Mouse (Mus musculus): ENCODE measurements around the gene Cox8c. TPM values are rescaled to one million over a fixed set of nuclear protein-coding genes. Genes with fewer than 3 reads are reported as not detected.

The Cox8c gene
- not detected in 2 replicates for total RNA-seq (2014; rRNA removed)
- not detected in 2 replicates for polyA plus RNA-seq (2015; fragmentation: Nextera tagmentation; extraction: Ambion mirVana)

GRCm38 (mm10) chr12:102899091-102899490, at the start of gene Cox8c:
TSS of gene Cox8c (plus strand) at chr12:102899316.
- Histone ChIP-seq H3K36me3 (ENCODE audit: insufficient read depth, low read length) (no peaks in the 10 kb centered on the region), H3K4me1 (ENCODE audit: insufficient read depth, low read length) (no peaks in the 10 kb centered on the region), H3K4me2 (ENCODE audit: low read depth, low read length, poor library complexity, severe bottlenecking) (no peak within 1 kb of the TSS), H3K9ac (replicated peaks; ENCODE audit: low read length, poor library complexity, severe bottlenecking) (no peak within 1 kb of the TSS), H3K9me3 (ENCODE audit: low read length) (no peaks in the 10 kb centered on the region), H3K27ac (ENCODE audit: low read depth, low read length) (no peak within 1 kb of the TSS), H3K4me3 (ENCODE audit: low read depth, low read length) (no peak within 1 kb of the TSS), H3K27me3 (ENCODE audit: insufficient read depth, low read length) (no peaks in the 10 kb centered on the region)
- no peak for ATAC-seq (ENCODE audit: low FRiP score)
- TF ChIP-seq CTCF (IDR thresholded peaks at IDR 0.05) = no peak
- 94% methylated on average over 17 of the region's 17 CpGs for WGBS
- no peak for DNase-seq (ENCODE audit: low spot score)

DNA sequence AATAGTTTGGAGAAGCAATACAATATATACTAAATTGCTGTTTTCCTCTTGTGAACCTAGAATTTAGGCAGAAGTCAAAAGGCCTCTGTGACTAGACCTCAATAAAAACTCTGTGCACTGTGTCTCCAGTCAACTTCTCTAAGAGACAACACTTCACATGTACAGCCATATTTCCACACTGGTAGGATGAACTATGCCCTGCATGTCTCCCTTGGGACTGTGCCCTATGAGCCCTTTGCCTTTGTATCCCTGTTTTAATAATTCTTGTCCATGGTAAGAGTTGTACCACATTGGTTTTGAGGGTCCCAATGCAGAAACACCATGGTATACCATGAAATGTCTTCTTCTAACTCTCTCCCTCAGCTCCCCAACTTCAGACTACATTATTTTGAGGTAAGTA, 38.3 kb upstream of the Cox8c start:
- Histone ChIP-seq H3K27me3 (ENCODE audit: insufficient read depth, low read length) (no peaks in the 10 kb centered on the region), H3K4me2 (ENCODE audit: low read depth, low read length, poor library complexity, severe bottlenecking) (no peak overlapping the region), H3K9me3 (ENCODE audit: low read length) (no peaks in the 10 kb centered on the region), H3K9ac (replicated peaks; ENCODE audit: low read length, poor library complexity, severe bottlenecking) (no peak overlapping the region), H3K4me3 (ENCODE audit: low read depth, low read length) (no peak overlapping the region), H3K4me1 (ENCODE audit: insufficient read depth, low read length) (no peaks in the 10 kb centered on the region), H3K27ac (ENCODE audit: low read depth, low read length) (no peak overlapping the region), H3K36me3 (ENCODE audit: insufficient read depth, low read length) (no peaks in the 10 kb centered on the region)
- ATAC-seq (ENCODE audit: low FRiP score) (no peak), DNase-seq (ENCODE audit: low spot score) (no peak)
- no peak for TF ChIP-seq CTCF (IDR thresholded peaks at IDR 0.05)

GRCm38 (mm10) chr12:102869802-102870201, 29.3 kb upstream of the Cox8c start:
- no peak overlapping the region for H3K4me3 ChIP-seq (ENCODE audit: low read depth, low read length)
- 94% methylated on average over 2 of the region's 2 CpGs for WGBS
- H3K27ac ChIP-seq (ENCODE audit: low read depth, low read length) = no peak overlapping the region
- ATAC-seq (ENCODE audit: low FRiP score) = no peak
- H3K4me1 ChIP-seq (ENCODE audit: insufficient read depth, low read length) = no peaks in the 10 kb centered on the region
- DNase-seq (ENCODE audit: low spot score) = no peak
- TF ChIP-seq CTCF (IDR thresholded peaks at IDR 0.05) = no peak
- no peaks in the 10 kb centered on the region for H3K27me3 ChIP-seq (ENCODE audit: insufficient read depth, low read length)
- H3K9ac ChIP-seq (replicated peaks; ENCODE audit: low read length, poor library complexity, severe bottlenecking) = no peak overlapping the region
- no peaks in the 10 kb centered on the region for H3K9me3 ChIP-seq (ENCODE audit: low read length)
- H3K36me3 ChIP-seq (ENCODE audit: insufficient read depth, low read length) = no peaks in the 10 kb centered on the region
- H3K4me2 ChIP-seq (ENCODE audit: low read depth, low read length, poor library complexity, severe bottlenecking) = no peak overlapping the region

GRCm38 (mm10) chr12:102870527-102870926, 28.6 kb upstream of the Cox8c start:
- no peak overlapping the region for H3K27ac ChIP-seq (ENCODE audit: low read depth, low read length)
- no peak for TF ChIP-seq CTCF (IDR thresholded peaks at IDR 0.05)
- H3K9ac ChIP-seq (replicated peaks; ENCODE audit: low read length, poor library complexity, severe bottlenecking) = no peak overlapping the region
- H3K4me2 ChIP-seq (ENCODE audit: low read depth, low read length, poor library complexity, severe bottlenecking) = no peak overlapping the region
- no peaks in the 10 kb centered on the region for H3K9me3 ChIP-seq (ENCODE audit: low read length)
- no peak for DNase-seq (ENCODE audit: low spot score)
- no peaks in the 10 kb centered on the region for H3K36me3 ChIP-seq (ENCODE audit: insufficient read depth, low read length)
- 90% methylated on average over 1 of the region's 1 CpGs for WGBS
- no peak overlapping the region for H3K4me3 ChIP-seq (ENCODE audit: low read depth, low read length)
- no peak for ATAC-seq (ENCODE audit: low FRiP score)
- no peaks in the 10 kb centered on the region for H3K27me3 ChIP-seq (ENCODE audit: insufficient read depth, low read length)
- H3K4me1 ChIP-seq (ENCODE audit: insufficient read depth, low read length) = no peaks in the 10 kb centered on the region

DNA sequence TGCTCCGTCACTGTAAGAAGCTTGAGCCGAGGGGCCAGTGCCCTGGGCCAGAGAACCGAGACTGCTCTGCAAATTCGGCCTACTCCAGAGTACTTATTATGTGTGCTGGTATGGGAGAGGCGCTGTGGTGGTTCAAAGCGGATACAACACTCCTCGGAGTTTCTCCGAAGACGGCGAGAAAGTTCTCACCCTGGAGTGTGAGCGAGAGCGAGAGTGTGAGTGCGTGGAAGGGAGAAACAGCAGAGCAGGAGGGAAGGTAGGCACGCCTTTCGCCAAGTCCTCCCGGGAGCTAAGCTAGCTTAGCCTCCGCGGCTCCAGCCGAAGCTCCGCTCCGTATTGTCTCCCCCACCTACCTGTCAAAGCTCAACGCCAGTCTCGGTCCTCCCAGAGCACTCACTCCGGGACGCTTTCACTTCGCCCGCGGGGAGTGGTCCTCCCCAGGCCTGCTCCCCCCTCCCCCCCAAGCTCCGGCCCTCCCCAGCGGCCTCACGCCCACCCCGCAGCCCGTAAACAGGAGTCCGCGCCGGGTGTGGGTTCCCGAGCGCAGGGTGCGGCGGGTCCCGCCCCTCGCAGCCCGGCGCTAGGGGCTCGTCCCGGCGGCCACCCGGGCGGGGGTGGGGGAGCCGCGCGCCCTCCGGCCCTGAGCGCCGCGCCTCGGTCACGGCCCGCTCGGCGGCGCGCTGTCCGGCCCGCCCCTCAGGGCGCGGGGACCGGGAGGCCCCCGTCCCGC, 21.6 kb upstream of the Cox8c start:
- Histone ChIP-seq H3K27me3 (ENCODE audit: insufficient read depth, low read length) (no peaks in the 10 kb centered on the region), H3K9ac (replicated peaks; ENCODE audit: low read length, poor library complexity, severe bottlenecking) (peak overlapping the region; percentile 93), H3K27ac (ENCODE audit: low read depth, low read length) (peak overlapping the region; percentile 93), H3K4me1 (ENCODE audit: insufficient read depth, low read length) (peaks cover 10% of the 10 kb centered on the region; the same call in 1 of the 2 replicates), H3K4me3 (ENCODE audit: low read depth, low read length) (peak overlapping the region; percentile 95), H3K36me3 (ENCODE audit: insufficient read depth, low read length) (no peaks in the 10 kb centered on the region), H3K4me2 (ENCODE audit: low read depth, low read length, poor library complexity, severe bottlenecking) (peak overlapping the region; percentile 77), H3K9me3 (ENCODE audit: low read length) (no peaks in the 10 kb centered on the region)
- TF ChIP-seq CTCF (IDR thresholded peaks at IDR 0.05) = peak; percentile 22; the same call in 1 of the 2 replicates
- under 1% methylated on average over 39 of the region's 70 CpGs for WGBS
- ATAC-seq (ENCODE audit: low FRiP score) (peak; percentile 71), DNase-seq (ENCODE audit: low spot score) (peak; percentile 43)

DNA sequence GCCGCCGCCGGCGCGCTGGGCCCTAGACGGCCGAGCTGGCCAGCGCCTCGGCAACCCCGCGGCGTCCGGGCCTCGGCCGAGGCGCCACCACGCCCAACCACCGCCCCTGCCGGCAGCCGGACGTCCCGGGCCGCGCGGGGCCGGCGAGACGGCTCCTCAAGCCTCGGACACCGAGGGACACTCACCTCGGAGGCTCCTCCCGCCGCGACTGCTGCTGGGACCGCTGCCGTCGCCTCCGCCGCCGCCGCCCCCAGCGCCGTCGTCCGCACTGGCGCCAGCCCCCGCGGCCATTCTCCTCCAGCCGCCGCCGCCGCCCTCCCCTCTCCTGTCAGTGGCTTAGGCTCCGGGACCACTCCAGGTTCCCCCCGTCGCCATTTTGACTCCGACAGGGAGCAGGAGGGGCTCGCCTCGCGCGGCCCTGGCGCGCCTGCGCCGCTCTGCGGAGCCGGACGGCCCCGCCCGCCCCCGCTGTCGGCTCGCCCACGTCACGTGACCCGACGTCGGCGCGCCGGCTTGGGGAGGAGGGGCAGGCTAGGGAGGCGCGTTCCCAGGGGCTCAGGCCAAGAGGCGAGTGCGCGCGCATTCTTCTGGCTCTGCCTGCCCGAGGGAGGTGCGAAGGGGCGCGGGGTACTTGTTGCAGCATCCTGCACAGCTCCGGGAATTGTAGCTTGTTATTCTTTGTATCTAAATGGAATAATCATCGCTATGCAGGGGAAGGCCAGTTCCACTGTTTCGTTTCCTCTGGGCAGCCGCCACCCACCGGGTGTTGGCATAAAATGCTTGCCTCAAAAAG, 20.9 kb upstream of the Cox8c start, which contains the start of gene Btbd7:
Gene Btbd7, minus strand, starts transcription at position 441 of the 793 bp plus-strand sequence.
- WGBS = under 1% methylated on average over 57 of the region's 95 CpGs
- H3K9ac ChIP-seq (replicated peaks; ENCODE audit: low read length, poor library complexity, severe bottlenecking) = peak within 1 kb of the TSS; percentile 93
- peak within 1 kb of the TSS; percentile 95 for H3K4me3 ChIP-seq (ENCODE audit: low read depth, low read length)
- H3K4me1 ChIP-seq (ENCODE audit: insufficient read depth, low read length) = peaks cover 10% of the 10 kb centered on the region; the same call in 1 of the 2 replicates
- no peak for TF ChIP-seq CTCF (IDR thresholded peaks at IDR 0.05)
- no peaks in the 10 kb centered on the region for H3K36me3 ChIP-seq (ENCODE audit: insufficient read depth, low read length)
- peak; percentile 98 for DNase-seq (ENCODE audit: low spot score)
- peak; percentile 97 for ATAC-seq (ENCODE audit: low FRiP score)
- H3K27ac ChIP-seq (ENCODE audit: low read depth, low read length) = peak within 1 kb of the TSS; percentile 93
- no peaks in the 10 kb centered on the region for H3K27me3 ChIP-seq (ENCODE audit: insufficient read depth, low read length)
- peak within 1 kb of the TSS; percentile 77 for H3K4me2 ChIP-seq (ENCODE audit: low read depth, low read length, poor library complexity, severe bottlenecking)
- no peaks in the 10 kb centered on the region for H3K9me3 ChIP-seq (ENCODE audit: low read length)
